Comparison of ENCODE assay signal across 9 mouse cellular contexts in genomic region chr2:153493781-153494292, GRCm38 (mm10). TPM values are rescaled to one million over a fixed set of nuclear protein-coding genes. Genes with fewer than 3 reads are reported as not detected.
DNase-seq lines count a peak whose midpoint lies in the region; ATAC-seq and TF ChIP-seq lines count a peak whose summit lies in the region.
"Had no signal": no experiment of that assay in that cellular context is flagged by ENCODE, and none has a peak within 500 bp of the region (broad histone marks: within the 10 kb centered on the region; RNA-seq: fewer than 3 reads in every experiment).

No protein-coding gene starts in this region.

- ATAC-seq in heart, embryonic 12.5 days (ENCODE audit: insufficient number of reproducible peaks, low FRiP score): peak; percentile 56
- ATAC-seq in forebrain, embryonic 12.5 days (ENCODE audit: low FRiP score): no peak
- ATAC-seq in liver, embryonic 11.5 days (replicated peaks; ENCODE audit: low FRiP score): peak; percentile 59
- ATAC-seq in granulocyte monocyte progenitor cell, adult 5-6 weeks (replicated peaks; ENCODE audit: poor library complexity, severe bottlenecking): no peak

- no peak for DNase-seq in heart, adult 2 months
- peak; percentile 13 for DNase-seq in T-cell, adult 2 months (ENCODE audit: low spot score)
- DNase-seq in liver, embryonic 11.5 days (ENCODE audit: low spot score): peak; percentile 71
- no peak for DNase-seq in frontal cortex, postnatal 14 days (ENCODE audit: low spot score in 2 of 2)

- no peaks in the 10 kb centered on the region for H3K79me2 ChIP-seq in heart, adult 2 months (replicated peaks; ENCODE audit: control insufficient read depth, insufficient read depth, low read length)

- TF ChIP-seq CTCF in heart, adult 2 months (IDR thresholded peaks at IDR 0.05): no peak
- TF ChIP-seq CTCF in olfactory bulb, adult 2 months (IDR thresholded peaks at IDR 0.05; ENCODE audit: insufficient read depth, low read depth, low read length): no peak

- intact Hi-C loops in heart, adult 2 months (cut with DNase I): loop anchor here (5.0 kb wide), 1 partner anchor 33 kb away; the partner anchor contains the start of gene Nol4l

- H3K9ac ChIP-seq in heart, embryonic 12.5 days: peak overlapping the region; percentile 84; the same call in 1 of the 2 replicates
- H3K9ac ChIP-seq in heart, adult 2 months (ENCODE audit: low read depth, low read length): no peak overlapping the region
- peak overlapping the region; percentile 14; the same call in 1 of the 2 replicates for H3K9ac ChIP-seq in forebrain, embryonic 12.5 days
- H3K9ac ChIP-seq in liver, embryonic 11.5 days (ENCODE audit: low read depth, low read length): peak overlapping the region; percentile 79

- no peak overlapping the region for H3K4me3 ChIP-seq in heart, embryonic 12.5 days
- no peak overlapping the region for H3K4me3 ChIP-seq in heart, adult 2 months
- H3K4me3 ChIP-seq in forebrain, embryonic 12.5 days (replicated peaks): no peak overlapping the region
- peak overlapping the region; percentile 30 for H3K4me3 ChIP-seq in liver, embryonic 11.5 days (ENCODE audit: low read depth, low read length)
- no peak overlapping the region for H3K4me3 ChIP-seq in olfactory bulb, adult 2 months (ENCODE audit: insufficient read depth, low read depth, low read length)

- TF ChIP-seq POLR2A in heart, adult 2 months (IDR thresholded peaks at IDR 0.05; ENCODE audit: insufficient read depth, low read depth, low read length): no peak
- no peak for TF ChIP-seq POLR2A in olfactory bulb, adult 2 months (IDR thresholded peaks at IDR 0.05; ENCODE audit: insufficient read depth, low read depth, low read length)

- H3K4me1 ChIP-seq in heart, embryonic 12.5 days (replicated peaks): peaks cover 76% of the 10 kb centered on the region
- peaks cover 2% of the 10 kb centered on the region; the same call in 1 of the 2 replicates for H3K4me1 ChIP-seq in heart, adult 2 months (ENCODE audit: control insufficient read depth, insufficient read depth, low read length)
- peaks cover 71% of the 10 kb centered on the region for H3K4me1 ChIP-seq in forebrain, embryonic 12.5 days
- peaks cover 79% of the 10 kb centered on the region for H3K4me1 ChIP-seq in liver, embryonic 11.5 days (replicated peaks; ENCODE audit: control insufficient read depth, insufficient read depth, low read length)
- peaks cover 45% of the 10 kb centered on the region for H3K4me1 ChIP-seq in olfactory bulb, adult 2 months (ENCODE audit: control insufficient read depth, insufficient read depth, low read length)

- no peaks in the 10 kb centered on the region for H3K9me3 ChIP-seq in heart, embryonic 12.5 days (replicated peaks)
- H3K9me3 ChIP-seq in forebrain, embryonic 12.5 days: no peaks in the 10 kb centered on the region
- no peaks in the 10 kb centered on the region for H3K9me3 ChIP-seq in liver, embryonic 11.5 days (ENCODE audit: control insufficient read depth, low read length)

- H3K36me3 ChIP-seq in heart, embryonic 12.5 days: no peaks in the 10 kb centered on the region
- H3K36me3 ChIP-seq in heart, adult 2 months (ENCODE audit: control insufficient read depth, insufficient read depth, low read length): no peaks in the 10 kb centered on the region
- H3K36me3 ChIP-seq in forebrain, embryonic 12.5 days (replicated peaks): no peaks in the 10 kb centered on the region
- H3K36me3 ChIP-seq in liver, embryonic 11.5 days (ENCODE audit: control insufficient read depth, insufficient read depth, low read length): no peaks in the 10 kb centered on the region

- peak overlapping the region; percentile 94 for H3K27ac ChIP-seq in heart, embryonic 12.5 days (ENCODE audit: poor library complexity, severe bottlenecking)
- H3K27ac ChIP-seq in heart, adult 2 months: no peak overlapping the region
- peak overlapping the region; percentile 97 for H3K27ac ChIP-seq in forebrain, embryonic 12.5 days
- H3K27ac ChIP-seq in liver, embryonic 11.5 days (ENCODE audit: low read depth, low read length): peak overlapping the region; percentile 97
- H3K27ac ChIP-seq in olfactory bulb, adult 2 months (ENCODE audit: insufficient read depth, low read depth, low read length): peak overlapping the region; percentile 66

- no peaks in the 10 kb centered on the region for H3K27me3 ChIP-seq in heart, embryonic 12.5 days (replicated peaks)
- H3K27me3 ChIP-seq in heart, adult 2 months (ENCODE audit: control insufficient read depth, insufficient read depth, low read length): no peaks in the 10 kb centered on the region
- peaks cover 50% of the 10 kb centered on the region for H3K27me3 ChIP-seq in forebrain, embryonic 12.5 days
- no peaks in the 10 kb centered on the region for H3K27me3 ChIP-seq in liver, embryonic 11.5 days (replicated peaks; ENCODE audit: control insufficient read depth, insufficient read depth, low read length)

- no peak for TF ChIP-seq EP300 in heart, adult 2 months (IDR thresholded peaks at IDR 0.05; ENCODE audit: insufficient read depth, low read depth, low read length)

- 4% methylated on average over 6 of the region's 6 CpGs for WGBS in heart, embryonic 12.5 days
- WGBS in heart, adult 2 months: 21% methylated on average over 6 of the region's 6 CpGs
- WGBS in forebrain, embryonic 12.5 days: 15% methylated on average over 6 of the region's 6 CpGs
- 5% methylated on average over 6 of the region's 6 CpGs for WGBS in liver, embryonic 11.5 days
- WGBS in olfactory bulb, adult 2 months: 17% methylated on average over 6 of the region's 6 CpGs

- H3K4me2 ChIP-seq in heart, embryonic 12.5 days: peak overlapping the region; percentile 95
- peak overlapping the region; percentile 25 for H3K4me2 ChIP-seq in forebrain, embryonic 12.5 days
- H3K4me2 ChIP-seq in liver, embryonic 11.5 days: peak overlapping the region; percentile 98

RNA-seq across cellular contexts. Expression of gene 4930404H24Rik, which starts 1.2 kb away (rescaled TPM):
- not detected in 2 replicates for polyA plus RNA-seq in heart, embryonic 12.5 days (2016; fragmentation: Nextera tagmentation; extraction: Ambion mirVana)
- not detected for total RNA-seq in heart, adult 2 months (2021)
- polyA plus RNA-seq in heart, adult 2 months (2012; rRNA removed): not detected in 2 replicates
- polyA plus RNA-seq in forebrain, embryonic 12.5 days (2016; fragmentation: Nextera tagmentation; extraction: Ambion mirVana): not detected in 2 replicates
- polyA plus RNA-seq in liver, embryonic 11.5 days (2014; fragmentation: Nextera tagmentation; extraction: Ambion mirVana): not detected in 2 replicates
- not detected in 2 replicates for polyA plus RNA-seq in olfactory bulb, adult 2 months (2012; ENCODE audit: insufficient read depth, insufficient read length, low replicate concordance, missing spikeins)
- not detected in 2 replicates for total RNA-seq in granulocyte monocyte progenitor cell, adult 5-6 weeks (2014; fragmentation: Nextera tagmentation)
- not detected in 2 replicates for total RNA-seq in granulocyte monocyte progenitor cell, adult 5-6 weeks (2017)
- polyA plus RNA-seq: gonadal fat pad, adult 2 months had no signal

RNA-seq across cellular contexts. Expression of gene Nol4l, which starts 35.9 kb away (rescaled TPM):
- polyA plus RNA-seq in heart, embryonic 12.5 days (2016; fragmentation: Nextera tagmentation; extraction: Ambion mirVana): 14.9 and 15.2 TPM in 2 replicates
- 1 to 10 TPM; 3.5 to 4.4 TPM for total RNA-seq in heart, adult 2 months (2021)
- polyA plus RNA-seq in heart, adult 2 months (2012; rRNA removed): 3.9 and 4.0 TPM in 2 replicates
- 31.4 and 34.5 TPM in 2 replicates for polyA plus RNA-seq in forebrain, embryonic 12.5 days (2016; fragmentation: Nextera tagmentation; extraction: Ambion mirVana)
- 14.1 and 15.8 TPM in 2 replicates for polyA plus RNA-seq in liver, embryonic 11.5 days (2014; fragmentation: Nextera tagmentation; extraction: Ambion mirVana)
- polyA plus RNA-seq in olfactory bulb, adult 2 months (2012; ENCODE audit: insufficient read depth, insufficient read length, low replicate concordance, missing spikeins): 194 TPM in 1 of 2 replicates, not detected in the other
- 4.7 and 7.4 TPM in 2 replicates for total RNA-seq in granulocyte monocyte progenitor cell, adult 5-6 weeks (2014; fragmentation: Nextera tagmentation)
- total RNA-seq in granulocyte monocyte progenitor cell, adult 5-6 weeks (2017): 0.72 and 0.86 TPM in 2 replicates

Comparison
In these comparisons a context has a peak if more than half of its experiments do, and no peak if none do; other contexts are left out.
1. ATAC-seq: peak in heart, embryonic 12.5 days (single experiment) and liver, embryonic 11.5 days (single experiment); none in forebrain, embryonic 12.5 days (single experiment) and granulocyte monocyte progenitor cell, adult 5-6 weeks (single experiment).
2. H3K4me2 ChIP-seq: peak in every context shown above with its lines; median percentile 98 in liver, embryonic 11.5 days; 95 in heart, embryonic 12.5 days; 25 in forebrain, embryonic 12.5 days.
3. DNase-seq: peak in T-cell, adult 2 months (single experiment) and liver, embryonic 11.5 days (single experiment); none in heart, adult 2 months (0 of 2) and frontal cortex, postnatal 14 days (0 of 2).